Mouse (Mus musculus): ENCODE results near the gene Tsga10. TPM values are rescaled to one million over a fixed set of nuclear protein-coding genes. Genes with fewer than 3 reads are reported as not detected.
A peak's percentile ranks its signal among the peaks of the same experiment; 100 is the strongest.
"Not testable (repeated sequence)": the region's sequence is repeated elsewhere in the genome, so short reads cannot be mapped to it uniquely, and the experiment has no call there.

The Tsga10 gene
- total RNA-seq, 2 experiments from 2014 or later, result 18.8 to 20.4 TPM

DNA sequence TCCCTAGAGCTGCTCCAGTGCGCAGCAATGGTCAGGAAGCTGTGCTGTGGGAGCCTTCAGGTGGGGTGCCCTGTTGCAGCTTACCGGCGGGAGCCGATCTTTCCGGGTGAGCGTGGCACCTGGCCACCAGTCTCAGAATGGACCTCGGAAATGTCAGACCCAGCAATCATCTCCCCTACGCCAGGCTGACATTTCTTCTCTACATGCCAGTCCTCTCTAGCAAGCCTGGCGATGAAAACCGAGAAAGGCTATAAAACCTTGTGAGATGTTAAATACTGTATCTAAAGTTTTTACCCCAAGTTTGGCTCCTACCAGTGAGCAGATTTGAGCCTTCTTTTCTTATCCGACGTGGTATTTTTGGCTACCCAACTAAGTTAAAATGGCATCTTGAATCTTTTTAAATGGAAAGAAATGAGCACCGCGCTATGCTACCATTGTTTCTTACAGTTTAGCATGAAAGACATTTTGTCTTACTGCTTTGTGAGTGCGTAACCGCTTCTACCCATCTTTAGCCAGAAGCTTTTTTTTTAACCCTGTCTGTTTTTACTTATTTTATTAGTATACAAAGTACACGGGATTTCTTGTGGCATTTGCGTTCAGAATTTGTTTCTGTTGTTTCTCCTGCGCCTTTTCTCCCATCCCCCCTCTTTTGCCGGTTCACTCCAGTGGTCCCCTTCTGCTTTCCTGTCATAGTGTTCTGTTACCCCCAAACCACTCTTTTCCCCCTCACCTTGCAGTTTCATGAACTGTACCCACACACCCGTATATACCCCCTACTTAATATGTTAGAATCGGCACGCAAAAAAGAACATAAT lies 621 bp downstream of the Tsga10 start:
- intact Hi-C loops (cut with DNase I), result loop anchor here (10.0 kb wide), 1 partner anchor 141 kb away; the partner anchor contains the start of gene 2010300C02Rik
- no peak for DNase-seq

DNA sequence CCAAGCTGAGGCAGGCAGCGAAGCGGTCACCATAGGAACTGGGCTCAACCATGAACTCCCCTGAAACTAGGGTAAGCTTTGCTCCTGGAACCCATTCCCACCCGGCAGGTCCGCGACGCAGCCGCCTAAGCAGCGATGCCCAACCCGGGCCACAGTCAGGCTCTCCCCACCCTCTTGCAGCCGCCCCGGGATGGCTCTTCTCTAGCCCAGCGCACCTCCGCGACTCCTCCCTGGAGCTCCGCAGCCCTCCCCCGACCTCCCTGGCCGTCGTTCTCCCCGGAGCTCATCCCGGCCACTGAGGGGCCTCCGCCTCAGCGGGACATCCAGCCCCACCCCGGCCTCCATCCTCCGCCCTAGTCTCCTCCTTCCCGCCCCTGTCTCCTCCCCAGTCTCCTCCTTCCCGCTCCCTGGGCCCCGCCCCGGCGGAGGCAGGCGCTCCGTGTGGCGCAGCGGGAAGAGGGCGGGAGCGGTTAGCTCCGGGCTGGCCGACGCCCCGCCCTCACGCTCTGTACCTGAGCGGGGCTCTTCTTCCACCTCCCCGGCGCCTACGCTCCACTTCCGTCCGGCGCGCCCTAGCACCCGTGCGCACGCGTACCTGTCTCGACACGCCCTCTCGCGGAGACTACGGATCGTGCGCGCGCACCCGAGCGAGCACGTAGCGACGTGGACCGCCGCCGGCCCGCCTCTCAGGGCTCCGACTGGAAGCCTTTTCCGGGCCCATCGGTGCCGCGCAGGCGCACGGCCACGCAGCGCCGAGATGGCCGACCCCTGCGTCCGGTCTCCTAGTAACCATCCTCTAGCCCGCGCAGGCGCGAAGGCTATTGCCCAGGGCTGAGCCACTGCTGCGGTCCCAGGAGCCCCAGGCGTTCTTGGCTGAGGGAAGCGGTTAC lies 1.5 kb downstream of the Tsga10 start:
- DNase-seq, result peak; percentile 99
- intact Hi-C loops (cut with DNase I), result loop anchor here (10.0 kb wide), 1 partner anchor 140 kb away; the partner anchor contains the start of gene 2010300C02Rik

- intact Hi-C loops (cut with DNase I), result no loop called here
- DNase-seq, result no peak
Measured at GRCm38 (mm10) chr1:37850696-37851095, 15.5 kb downstream of the Tsga10 start.

GRCm38 (mm10) chr1:37846878-37847277 lies 19.4 kb downstream of the Tsga10 start:
- DNase-seq, result no peak
- intact Hi-C loops (cut with DNase I), result no loop called here

DNA sequence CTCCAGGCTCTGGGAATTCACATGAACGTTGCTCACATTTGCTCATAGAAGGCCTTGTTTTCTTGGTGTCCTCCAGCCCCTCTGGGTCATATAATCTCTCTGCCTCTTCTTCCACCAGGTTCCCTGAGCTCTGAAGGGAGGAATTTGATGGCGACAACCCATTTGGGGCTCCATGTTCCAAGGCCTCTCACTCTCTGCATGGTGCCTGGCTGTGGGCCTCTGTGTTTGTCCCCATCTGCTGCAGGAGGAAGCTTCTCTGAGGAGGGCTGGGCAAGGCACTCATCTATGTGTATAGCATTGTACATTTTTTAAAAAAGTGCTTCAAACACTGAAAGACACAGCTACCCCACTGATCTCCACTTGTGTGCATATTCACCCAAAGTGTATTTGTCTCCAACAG lies 34.5 kb downstream of the Tsga10 start:
- peak; percentile 45 for DNase-seq
- intact Hi-C loops (cut with DNase I), result no loop called here

DNA sequence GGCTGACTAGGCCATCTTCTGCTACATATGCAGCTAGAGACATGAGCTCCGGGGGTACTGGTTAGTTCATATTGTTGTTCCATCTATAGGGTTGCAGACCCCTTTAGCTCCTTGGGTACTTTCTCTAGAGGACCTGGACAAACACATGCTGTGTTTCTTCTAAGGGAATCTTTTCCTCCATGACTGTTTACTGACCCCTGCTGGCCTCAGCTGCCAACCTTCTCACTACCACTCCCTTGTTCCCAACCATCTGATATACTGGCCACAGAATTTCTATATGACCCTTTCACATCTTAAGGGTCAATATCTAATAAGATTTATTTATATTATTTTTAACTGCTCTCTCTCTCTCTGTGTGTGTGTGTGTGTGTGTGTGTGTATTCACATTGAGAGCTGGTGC lies 63.9 kb downstream of the Tsga10 start:
- DNase-seq, result peak; percentile 4
- intact Hi-C loops (cut with DNase I), result not testable (repeated sequence)

GRCm38 (mm10) chr1:37800298-37800697 lies 65.9 kb downstream of the Tsga10 start:
- no peak for DNase-seq
- intact Hi-C loops (cut with DNase I), result no loop called here

DNA sequence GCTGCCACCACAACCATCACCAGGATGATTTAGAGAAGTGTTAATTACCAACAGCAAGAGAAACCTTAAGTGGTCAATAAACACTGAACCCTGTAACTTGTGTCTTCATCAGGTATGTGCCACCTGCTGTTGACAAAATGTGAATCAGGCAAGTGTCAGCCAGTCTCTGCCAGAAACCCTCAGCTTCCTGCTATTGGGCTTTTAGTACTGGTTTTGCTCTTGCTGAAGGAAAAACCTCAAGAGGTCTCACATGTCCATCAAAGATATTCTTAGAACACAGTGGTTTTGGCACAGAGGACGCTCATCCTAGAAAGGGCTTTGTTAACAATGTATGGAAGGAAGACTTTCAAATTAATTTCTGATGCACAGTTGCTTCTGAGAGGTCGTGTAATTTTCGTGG lies 66.7 kb downstream of the Tsga10 start:
- intact Hi-C loops (cut with DNase I), result no loop called here
- DNase-seq, result no peak

- no peak for DNase-seq
- intact Hi-C loops (cut with DNase I), result no loop called here
Measured at GRCm38 (mm10) chr1:37759407-37759806, 106.8 kb downstream of the Tsga10 start.

GRCm38 (mm10) chr1:37744650-37745259 lies 121.5 kb downstream of the Tsga10 start:
- no peak for DNase-seq
- intact Hi-C loops (cut with DNase I), result no loop called here

- no peak for DNase-seq
- intact Hi-C loops (cut with DNase I), result no loop called here
Measured at GRCm38 (mm10) chr1:37742602-37743270, 123.5 kb downstream of the Tsga10 start.

GRCm38 (mm10) chr1:37742126-37742525 lies 124.1 kb downstream of the Tsga10 start:
- no peak for DNase-seq
- intact Hi-C loops (cut with DNase I), result no loop called here

DNA sequence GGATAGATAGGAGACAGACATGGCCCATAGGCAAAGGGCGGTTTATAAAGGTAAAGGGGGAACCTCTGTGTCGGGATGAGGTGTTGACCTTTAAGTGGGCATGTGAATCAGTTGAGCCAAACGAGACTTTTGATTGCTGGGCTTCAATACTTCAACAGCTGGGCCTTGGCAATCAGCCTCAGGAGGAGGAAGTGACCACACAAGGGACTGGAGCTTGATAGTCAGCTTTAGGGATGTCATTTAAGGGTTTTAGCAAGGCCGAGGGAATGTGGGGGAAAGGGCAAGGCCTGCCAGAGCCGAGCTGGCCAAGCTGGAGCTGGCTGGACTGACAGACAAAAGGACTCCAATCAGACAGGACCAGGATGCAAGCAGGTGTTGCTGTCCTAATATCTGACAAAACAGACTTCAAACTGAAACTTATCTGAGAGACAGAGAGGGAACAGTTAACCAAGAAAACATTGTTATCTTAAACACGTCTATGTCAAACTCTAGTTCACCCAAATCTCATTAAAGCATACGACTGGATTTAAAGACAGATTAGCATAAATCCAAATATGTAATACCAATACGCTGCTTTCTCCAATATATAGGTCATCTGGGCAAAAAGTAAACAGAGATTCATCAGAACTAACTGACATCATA lies 125.9 kb downstream of the Tsga10 start:
- intact Hi-C loops (cut with DNase I), result no loop called here
- no peak for DNase-seq

DNA sequence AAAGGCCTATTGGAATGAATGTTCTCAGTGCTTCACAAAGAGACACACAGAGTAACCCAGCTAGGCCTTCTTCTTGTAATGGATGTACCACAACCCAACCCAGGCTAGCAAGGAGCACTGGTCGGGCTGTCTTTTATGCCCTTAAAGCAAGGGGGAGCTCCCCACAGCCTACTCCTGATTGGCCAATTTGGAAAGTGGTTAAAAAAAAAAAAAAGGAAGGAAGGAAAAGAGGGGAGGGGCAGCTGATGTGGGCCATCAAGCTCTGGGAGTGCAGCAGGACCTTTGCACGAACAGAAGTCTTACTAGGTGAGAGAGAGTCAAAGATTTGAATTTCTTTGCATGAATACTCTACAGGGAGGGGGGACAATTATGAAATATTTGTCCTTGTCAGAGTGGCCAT lies 127.3 kb downstream of the Tsga10 start:
- no peak for DNase-seq
- intact Hi-C loops (cut with DNase I), result no loop called here

- DNase-seq, result no peak
- intact Hi-C loops (cut with DNase I), result no loop called here
Measured at GRCm38 (mm10) chr1:37737045-37737444, 129.2 kb downstream of the Tsga10 start.

DNA sequence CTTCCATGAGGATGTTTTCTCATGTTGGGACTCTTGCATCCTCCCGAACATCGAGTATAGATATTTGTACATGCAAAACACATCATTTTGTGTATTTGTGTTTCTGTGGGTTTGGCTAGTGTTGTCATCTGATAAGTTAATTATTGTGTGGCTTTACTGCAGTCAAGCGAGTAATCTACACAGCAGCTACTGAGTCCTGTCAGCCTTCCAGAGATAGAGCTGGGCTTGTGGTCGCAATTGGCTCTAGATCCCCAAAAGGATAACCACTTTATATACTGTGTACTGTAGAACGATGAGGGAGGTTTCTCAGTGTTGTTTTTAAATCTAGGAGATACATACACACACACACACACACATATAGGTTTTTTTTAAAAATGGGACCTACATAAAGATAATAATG lies 130.3 kb downstream of the Tsga10 start:
- intact Hi-C loops (cut with DNase I), result no loop called here
- no peak for DNase-seq

GRCm38 (mm10) chr1:37734841-37735240 lies 131.4 kb downstream of the Tsga10 start:
- intact Hi-C loops (cut with DNase I), result no loop called here
- DNase-seq, result no peak

GRCm38 (mm10) chr1:37729353-37729752 lies 136.9 kb downstream of the Tsga10 start:
- intact Hi-C loops (cut with DNase I), result loop anchor here (10.0 kb wide), 1 partner anchor 135 kb away; the partner anchor contains the start of gene Tsga10
- DNase-seq, result no peak

- no peak for DNase-seq
- intact Hi-C loops (cut with DNase I), result loop anchor here (10.0 kb wide), 1 partner anchor 137 kb away; the partner anchor contains the start of gene Tsga10
Measured at GRCm38 (mm10) chr1:37728053-37728452, 138.2 kb downstream of the Tsga10 start.

DNA sequence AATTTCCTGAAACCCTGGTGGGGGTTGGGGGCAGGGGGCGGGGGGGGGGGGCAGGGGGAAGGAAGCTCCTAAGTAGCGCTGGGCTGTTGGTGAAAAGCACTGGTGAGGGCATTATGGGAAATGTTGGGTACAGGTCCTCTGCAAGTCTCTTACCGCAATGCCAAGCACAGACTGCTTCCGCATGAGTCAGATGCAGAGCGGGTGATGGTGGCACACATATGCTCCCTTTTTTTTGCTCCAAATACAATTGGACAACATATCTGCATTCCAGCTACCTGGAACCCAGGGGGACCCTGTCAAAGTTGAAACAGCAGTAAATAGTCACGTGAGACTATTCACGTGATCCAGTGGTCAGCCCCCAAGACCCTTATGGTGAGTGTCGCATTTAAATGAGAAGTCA lies 139.0 kb downstream of the Tsga10 start:
- DNase-seq, result no peak
- intact Hi-C loops (cut with DNase I), result loop anchor here (10.0 kb wide), 1 partner anchor 138 kb away; the partner anchor contains the start of gene Tsga10
